Mouse (Mus musculus) B cell, adult 2 months (primary cell): ENCODE measurements around the gene Ankrd13d.

Experiments
- DNase-seq, 2 experiments: peaks; one replicate each; pipeline ENCODE4 v3.0.0; 2022

Ankrd13d gene

GRCm38 (mm10) chr19:4300852-4301734 lies 18.2 kb upstream of the Ankrd13d start:
- no peak for DNase-seq

- DNase-seq, result peak; percentile 82 to 86
Observed at GRCm38 (mm10) chr19:4300271-4300704, 17.4 kb upstream of the Ankrd13d start.

- DNase-seq, result peak; percentile 65 to 71
Observed at GRCm38 (mm10) chr19:4299574-4300270, 16.8 kb upstream of the Ankrd13d start.

GRCm38 (mm10) chr19:4299126-4299525 lies 16.2 kb upstream of the Ankrd13d start:
- DNase-seq, result no peak

- DNase-seq, result no peak
Observed at GRCm38 (mm10) chr19:4298322-4299121, 15.6 kb upstream of the Ankrd13d start.

DNA sequence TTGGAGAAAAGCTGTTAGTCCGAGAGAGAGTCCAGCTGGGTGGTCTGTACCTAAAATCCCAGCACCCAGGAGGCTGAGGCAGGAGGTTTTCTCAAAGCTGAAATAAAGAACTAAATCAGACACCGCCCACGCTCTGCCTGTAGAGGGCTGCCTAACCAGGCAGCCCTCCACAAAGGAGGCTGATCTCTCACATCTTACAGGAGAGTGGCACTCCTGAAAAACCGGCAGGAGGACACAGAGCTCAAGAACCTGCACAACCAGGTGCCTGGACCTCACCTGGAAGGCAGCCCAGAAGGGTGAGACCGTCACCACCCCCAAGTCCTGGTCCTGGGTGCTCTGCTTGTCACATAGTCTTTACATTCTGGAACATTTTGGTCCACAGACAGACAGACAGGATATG lies 14.9 kb upstream of the Ankrd13d start:
- DNase-seq, result peak; percentile 37 to 43

GRCm38 (mm10) chr19:4296611-4297010 lies 13.7 kb upstream of the Ankrd13d start:
- no peak for DNase-seq

GRCm38 (mm10) chr19:4295391-4295790 lies 12.5 kb upstream of the Ankrd13d start:
- DNase-seq, result no peak

GRCm38 (mm10) chr19:4294381-4295097 lies 11.6 kb upstream of the Ankrd13d start:
- DNase-seq, result peak; percentile 84 to 88

- DNase-seq, result no peak
Observed at GRCm38 (mm10) chr19:4291161-4291560, 8.2 kb upstream of the Ankrd13d start.

GRCm38 (mm10) chr19:4290749-4291148 lies 7.8 kb upstream of the Ankrd13d start:
- no peak for DNase-seq

GRCm38 (mm10) chr19:4283653-4284052 lies 716 bp upstream of the Ankrd13d start:
- no peak for DNase-seq

DNA sequence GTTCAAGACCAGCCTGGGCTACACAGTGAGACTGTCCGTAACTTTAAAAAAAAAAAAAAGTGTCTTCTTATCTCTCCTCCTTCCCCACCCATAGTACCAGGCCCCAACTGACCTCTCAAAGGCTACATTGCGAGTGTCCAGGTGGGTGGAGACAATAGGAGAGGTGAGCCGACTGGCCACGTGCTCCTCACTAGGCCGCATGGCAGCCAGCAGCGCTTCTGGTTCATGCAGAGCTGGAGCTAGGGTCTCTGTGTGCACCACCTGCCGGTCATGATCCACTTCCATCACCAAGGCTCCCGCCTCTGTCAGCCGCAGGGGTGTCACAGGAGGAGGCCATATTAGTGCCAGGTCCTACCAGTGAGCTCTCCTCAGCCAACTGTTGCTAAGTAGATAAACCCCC lies 2.5 kb downstream of the Ankrd13d start:
- no peak for DNase-seq

DNA sequence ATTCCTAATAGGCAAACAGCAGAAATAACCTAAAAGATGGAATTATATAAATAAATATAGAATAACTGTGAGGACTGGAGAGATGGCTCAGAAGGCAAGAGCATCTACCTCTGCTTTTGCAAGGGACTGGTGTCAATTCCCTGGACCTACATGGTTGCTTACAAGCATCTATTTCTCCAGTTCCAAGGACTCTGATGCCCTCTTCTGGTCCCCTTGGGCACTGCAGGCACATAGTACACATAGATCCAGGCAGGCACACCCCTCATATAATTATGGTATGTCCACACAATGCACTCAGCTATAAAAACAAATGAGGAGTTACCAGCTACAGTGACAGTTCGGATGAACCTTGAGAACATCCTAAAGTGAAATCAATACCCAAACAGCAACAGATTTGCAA lies 3.5 kb downstream of the Ankrd13d start:
- DNase-seq, result peak; percentile 55 to 64

GRCm38 (mm10) chr19:4270972-4271371 lies 12.0 kb downstream of the Ankrd13d start:
- DNase-seq, result no peak

DNA sequence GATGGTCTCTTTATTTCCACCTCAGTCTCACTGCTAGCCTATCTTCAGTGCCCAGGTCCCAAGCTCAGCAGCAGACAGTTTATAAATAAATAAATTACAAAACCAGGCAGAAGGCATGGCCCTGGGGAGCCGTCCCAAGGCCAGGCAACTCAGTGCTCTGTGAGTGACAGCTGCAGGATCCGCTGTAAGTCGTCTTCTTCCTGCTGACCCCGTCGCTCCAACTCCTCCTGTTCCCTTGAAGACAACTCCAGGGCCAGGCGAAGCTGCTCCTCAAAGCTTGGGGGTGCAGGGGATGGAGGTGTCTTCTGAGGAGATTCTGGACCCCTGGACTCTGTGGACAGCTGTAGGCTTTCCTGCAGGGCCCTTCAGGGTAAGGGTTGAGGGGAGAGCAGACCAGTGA lies 12.8 kb downstream of the Ankrd13d start:
- DNase-seq, result no peak

- peak; percentile 81 to 84 for DNase-seq
Observed at GRCm38 (mm10) chr19:4268566-4269361, 14.2 kb downstream of the Ankrd13d start, which contains the start of gene Ssh3. TSS of gene Ssh3 (minus strand) at chr19:4269180.

DNA sequence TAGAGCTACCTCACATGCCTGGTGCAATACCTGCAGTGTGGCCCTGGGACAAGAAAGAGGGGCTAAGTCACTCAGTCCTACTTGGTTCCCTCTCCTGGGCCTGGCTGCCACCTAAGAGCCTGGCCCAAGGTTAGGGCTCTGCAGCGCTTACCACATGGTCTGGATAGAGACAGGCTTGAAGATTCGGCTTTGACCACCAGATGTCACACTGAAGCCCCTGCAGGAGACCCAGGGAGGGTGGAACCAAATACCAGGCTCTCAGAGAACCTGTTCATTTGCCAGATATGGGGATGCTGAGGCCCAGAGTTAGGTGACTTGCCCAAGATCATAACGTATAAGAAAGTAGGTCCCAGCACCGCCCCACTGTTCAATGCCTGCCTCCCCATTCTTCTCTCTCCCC lies 17.0 kb downstream of the Ankrd13d start:
- peak; percentile 24 to 31 for DNase-seq

- no peak for DNase-seq
Observed at GRCm38 (mm10) chr19:4264171-4264780, 18.7 kb downstream of the Ankrd13d start.

GRCm38 (mm10) chr19:4263702-4264101 lies 19.2 kb downstream of the Ankrd13d start:
- DNase-seq, result no peak

GRCm38 (mm10) chr19:4262756-4263155 lies 20.2 kb downstream of the Ankrd13d start:
- no peak for DNase-seq
